Mouse (Mus musculus): ENCODE results near the gene Htt.
"Not testable (repeated sequence)": the region's sequence is repeated elsewhere in the genome, so short reads cannot be mapped to it uniquely, and the experiment has no call there.

The Htt gene

GRCm38 (mm10) chr5:34761509-34761908, at the start of gene Htt:
Gene Htt (plus strand): TSS chr5:34761740.
- peak; percentile 92 to 93 for DNase-seq

DNA sequence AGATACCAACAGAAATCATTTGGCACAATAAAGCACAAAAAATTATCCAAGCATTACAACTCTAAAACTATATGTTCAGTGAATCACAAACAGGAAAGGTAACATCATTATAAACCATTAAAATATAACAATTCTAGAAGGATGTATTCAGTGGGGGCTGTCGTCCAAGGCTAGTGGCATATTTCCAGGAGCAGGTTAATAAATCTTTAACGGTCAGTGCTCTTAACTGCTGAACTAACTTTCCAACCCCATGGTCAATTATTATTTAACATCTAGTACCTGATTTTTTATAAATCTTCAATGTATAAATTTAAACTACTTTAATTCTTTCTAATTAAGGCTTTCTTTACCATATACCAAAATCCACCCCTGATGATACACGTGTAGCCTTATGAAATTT, 47.2 kb upstream of the Htt start:
- not testable (repeated sequence) for DNase-seq

- DNase-seq, result no peak
Observed at GRCm38 (mm10) chr5:34714816-34715215, 46.7 kb upstream of the Htt start.

- no peak for DNase-seq
Observed at GRCm38 (mm10) chr5:34729141-34729540, 32.4 kb upstream of the Htt start.

DNA sequence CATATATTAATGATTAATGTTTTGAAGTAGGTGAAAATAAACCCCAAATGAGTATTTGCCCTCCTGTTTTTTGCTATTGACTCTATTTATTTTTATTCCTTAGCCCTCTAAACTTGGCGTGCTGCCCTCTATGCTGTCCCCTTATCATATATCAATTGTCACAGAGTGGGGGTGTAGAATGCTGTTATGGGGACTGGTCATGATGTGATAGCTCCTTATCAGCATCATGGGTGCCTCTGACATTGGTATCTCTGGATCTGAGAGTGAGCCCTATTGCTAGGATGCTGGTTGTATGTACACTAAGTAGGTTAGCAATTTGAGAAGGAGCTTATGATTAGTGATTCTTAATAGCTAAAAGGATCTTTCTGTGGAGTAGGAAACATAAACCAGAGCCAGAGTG, 31.3 kb upstream of the Htt start:
- no peak for DNase-seq

- no peak for DNase-seq
Observed at GRCm38 (mm10) chr5:34751477-34751876, 10.1 kb upstream of the Htt start.

- no peak for DNase-seq
Observed at GRCm38 (mm10) chr5:34758762-34759161, 2.8 kb upstream of the Htt start.

- DNase-seq, result no peak
Observed at GRCm38 (mm10) chr5:34760850-34761508, 561 bp upstream of the Htt start.

DNA sequence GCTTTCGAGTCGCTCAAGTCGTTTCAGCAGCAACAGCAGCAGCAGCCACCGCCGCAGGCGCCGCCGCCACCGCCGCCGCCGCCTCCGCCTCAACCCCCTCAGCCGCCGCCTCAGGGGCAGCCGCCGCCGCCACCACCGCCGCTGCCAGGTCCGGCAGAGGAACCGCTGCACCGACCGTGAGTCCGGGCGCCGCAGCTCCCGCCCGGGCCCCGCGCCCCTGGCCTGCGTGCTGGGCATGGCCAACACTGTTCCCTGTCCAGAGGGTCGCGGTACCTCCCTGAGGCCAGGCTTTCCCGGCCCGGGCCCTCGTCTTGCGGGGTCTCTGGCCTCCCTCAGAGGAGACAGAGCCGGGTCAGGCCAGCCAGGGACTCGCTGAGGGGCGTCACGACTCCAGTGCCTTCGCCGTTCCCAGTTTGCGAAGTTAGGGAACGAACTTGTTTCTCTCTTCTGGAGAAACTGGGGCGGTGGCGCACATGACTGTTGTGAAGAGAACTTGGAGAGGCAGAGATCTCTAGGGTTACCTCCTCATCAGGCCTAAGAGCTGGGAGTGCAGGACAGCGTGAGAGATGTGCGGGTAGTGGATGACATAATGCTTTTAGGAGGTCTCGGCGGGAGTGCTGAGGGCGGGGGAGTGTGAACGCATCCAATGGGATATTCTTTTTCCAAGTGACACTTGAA, 533 bp downstream of the Htt start:
- peak in 1 of 2 experiments; percentile 33 for DNase-seq

DNA sequence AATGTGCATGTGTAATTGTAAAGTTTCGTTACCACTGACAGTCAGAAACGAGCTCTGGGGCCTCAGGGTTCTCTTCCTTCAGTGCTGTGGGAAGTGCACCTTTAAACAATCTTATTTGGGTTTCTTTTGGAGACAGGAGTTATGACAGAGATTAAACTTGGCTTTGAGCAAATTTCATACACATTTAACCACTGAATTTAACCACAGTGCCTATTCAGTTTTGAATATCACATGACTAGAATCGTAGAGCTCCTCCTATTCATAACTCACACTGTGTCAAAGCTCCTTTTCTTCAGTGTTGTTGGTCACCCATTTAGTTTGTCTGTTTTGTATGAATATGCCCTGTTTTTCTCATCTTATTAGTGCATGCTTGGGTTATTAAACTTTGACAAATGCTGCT, 10.3 kb downstream of the Htt start:
- no peak for DNase-seq

- no peak for DNase-seq
Observed at GRCm38 (mm10) chr5:34772696-34773245, 11.2 kb downstream of the Htt start.

DNA sequence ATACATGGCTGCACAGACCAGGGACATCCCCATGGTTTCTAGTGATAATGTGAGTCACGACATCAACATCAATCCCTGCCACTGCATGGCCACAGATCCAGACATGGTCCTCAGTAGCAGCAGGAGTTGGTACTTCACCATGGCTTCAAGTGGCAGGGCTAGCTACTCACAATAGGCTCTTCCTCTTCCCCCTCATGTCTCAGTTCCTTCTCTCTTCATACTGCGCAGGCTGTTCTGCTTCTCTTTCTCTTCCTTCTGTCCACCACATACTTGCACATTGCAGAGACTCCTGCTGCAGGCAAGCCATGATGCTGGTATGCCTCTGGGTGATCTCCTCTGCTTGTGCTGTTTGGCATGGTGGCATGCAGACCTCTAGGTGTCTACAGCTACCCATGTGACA, 11.9 kb downstream of the Htt start:
- DNase-seq, result peak in 1 of 2 experiments; percentile 8

GRCm38 (mm10) chr5:34785027-34785426, 23.5 kb downstream of the Htt start:
- DNase-seq, result no peak

GRCm38 (mm10) chr5:34791141-34791540, 29.6 kb downstream of the Htt start:
- no peak for DNase-seq

- no peak for DNase-seq
Observed at GRCm38 (mm10) chr5:34800292-34800953, 38.9 kb downstream of the Htt start.

DNA sequence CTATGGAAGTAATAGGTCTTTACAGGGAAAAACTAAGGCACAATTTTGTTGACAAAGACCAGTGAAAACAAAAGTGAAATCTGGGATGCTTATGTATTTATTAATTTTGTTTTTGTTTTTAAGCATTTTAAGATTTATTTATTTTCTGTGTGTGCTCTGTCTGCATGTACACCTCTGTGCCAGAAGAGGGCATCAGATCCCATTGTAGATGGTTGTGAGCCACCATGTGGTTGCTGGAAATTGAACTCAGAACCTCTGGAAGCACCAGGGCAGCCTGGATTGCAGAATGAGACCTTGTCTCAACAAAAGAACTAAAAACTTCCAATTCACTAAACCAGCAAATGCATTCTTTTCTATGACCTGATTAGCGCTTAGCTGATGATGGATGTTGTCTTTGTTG, 44.5 kb downstream of the Htt start:
- no peak for DNase-seq

GRCm38 (mm10) chr5:34822431-34823149, 61.0 kb downstream of the Htt start:
- no peak for DNase-seq

- no peak for DNase-seq
Observed at GRCm38 (mm10) chr5:34854079-34854478, 92.5 kb downstream of the Htt start.

GRCm38 (mm10) chr5:34865367-34865766, 103.8 kb downstream of the Htt start:
- DNase-seq, result no peak

- DNase-seq, result not testable (repeated sequence)
Observed at GRCm38 (mm10) chr5:34880307-34880706, 118.8 kb downstream of the Htt start.

- no peak for DNase-seq
Observed at GRCm38 (mm10) chr5:34881023-34881422, 119.5 kb downstream of the Htt start.

DNA sequence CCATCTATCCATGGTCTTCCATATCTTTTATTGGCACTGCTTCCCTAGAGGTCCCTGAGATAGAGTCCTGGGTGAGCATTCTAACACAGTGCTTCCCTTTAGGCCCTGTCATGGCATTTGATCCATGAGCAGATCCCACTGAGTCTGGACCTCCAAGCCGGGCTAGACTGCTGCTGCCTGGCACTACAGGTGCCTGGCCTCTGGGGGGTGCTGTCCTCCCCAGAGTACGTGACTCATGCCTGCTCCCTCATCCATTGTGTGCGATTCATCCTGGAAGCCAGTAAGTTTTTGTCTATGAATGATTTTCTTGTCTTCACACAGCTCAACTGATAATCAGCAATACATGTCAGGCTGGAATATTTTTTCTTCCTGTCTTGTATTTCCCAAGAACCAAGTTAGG, 123.7 kb downstream of the Htt start:
- DNase-seq, result no peak

DNA sequence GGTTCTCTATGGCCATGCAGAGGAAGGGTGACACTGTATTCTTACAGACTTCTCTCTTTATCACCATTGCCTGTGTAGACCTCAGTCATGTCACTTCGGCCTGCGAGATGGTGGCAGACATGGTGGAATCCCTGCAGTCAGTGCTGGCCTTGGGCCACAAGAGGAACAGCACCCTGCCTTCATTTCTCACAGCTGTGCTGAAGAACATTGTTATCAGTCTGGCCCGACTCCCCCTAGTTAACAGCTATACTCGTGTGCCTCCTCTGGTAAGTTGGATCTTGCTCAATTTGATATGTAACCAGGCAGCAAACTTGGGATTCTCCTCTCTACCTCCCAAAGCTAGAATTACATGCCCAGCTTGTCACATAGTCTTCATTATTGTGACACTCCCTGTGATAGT, 127.7 kb downstream of the Htt start:
- no peak for DNase-seq

Data from spleen, adult 18-20 months (tissue).